Mouse (Mus musculus): ENCODE measurements at regions not wholly inside any gene's neighbourhood (a gene's known extent, or its start where the extent isn't known, plus 50 kb on each side); places are given as distances from the start of the nearest gene placed in this dataset.

DNA sequence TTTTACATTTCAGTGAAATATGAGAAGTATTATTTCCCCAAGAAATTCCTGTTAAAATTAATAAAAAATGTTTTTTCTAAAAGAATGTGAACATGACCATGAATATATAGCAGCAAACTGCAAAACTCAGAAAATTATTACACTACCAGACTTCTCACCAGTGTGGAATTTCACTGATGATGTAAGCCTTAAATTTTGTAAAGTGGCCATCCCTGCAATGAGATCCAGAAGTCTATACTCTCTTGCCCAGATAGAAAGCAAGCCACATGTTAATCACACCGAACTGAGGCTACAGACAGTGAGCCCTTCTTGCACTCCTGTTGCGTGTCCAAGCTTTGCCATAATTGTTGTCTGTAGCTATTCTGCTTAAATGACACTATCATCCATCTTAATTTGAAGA lies 62.6 kb upstream of the P3h2 start:
- no peak for DNase-seq

DNA sequence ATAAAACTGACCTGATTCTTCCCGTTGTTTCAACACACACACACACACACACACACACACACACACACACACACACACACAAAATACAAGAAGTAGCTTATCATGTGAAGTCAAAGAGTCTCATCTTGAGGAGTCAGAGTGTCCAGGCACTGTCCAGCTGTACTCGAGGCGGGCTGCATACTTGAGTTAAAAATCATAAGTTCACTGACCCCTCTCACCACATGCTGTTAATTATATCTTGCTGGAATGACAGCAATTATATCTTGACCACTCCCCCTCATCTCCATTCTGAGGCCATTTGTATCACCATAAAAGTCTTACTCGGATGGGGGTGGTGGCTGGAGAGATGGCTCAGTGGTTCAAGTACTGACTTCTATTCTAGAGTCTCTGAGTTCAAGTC lies 58.5 kb upstream of the P3h2 start:
- peak; percentile 10 for DNase-seq

DNA sequence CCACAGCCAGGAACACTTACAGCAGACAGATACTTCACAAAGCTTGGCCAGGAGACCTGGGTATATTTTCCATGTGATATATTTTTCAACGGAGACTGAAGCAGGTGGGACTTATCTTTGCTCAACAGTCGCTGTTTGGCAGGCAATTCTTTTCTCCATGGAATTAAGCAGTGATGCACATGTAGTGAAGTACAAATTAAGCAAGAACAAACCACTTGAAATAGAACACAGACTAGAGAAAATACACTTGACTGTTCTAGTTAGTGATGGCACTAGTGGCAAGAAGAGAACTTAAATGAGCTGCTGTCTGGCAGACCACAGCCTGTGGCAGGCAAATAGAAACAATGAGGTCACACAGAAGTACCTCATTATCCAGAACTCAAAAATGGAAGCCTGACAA lies 57.8 kb upstream of the P3h2 start:
- peak; percentile 46 for DNase-seq

DNA sequence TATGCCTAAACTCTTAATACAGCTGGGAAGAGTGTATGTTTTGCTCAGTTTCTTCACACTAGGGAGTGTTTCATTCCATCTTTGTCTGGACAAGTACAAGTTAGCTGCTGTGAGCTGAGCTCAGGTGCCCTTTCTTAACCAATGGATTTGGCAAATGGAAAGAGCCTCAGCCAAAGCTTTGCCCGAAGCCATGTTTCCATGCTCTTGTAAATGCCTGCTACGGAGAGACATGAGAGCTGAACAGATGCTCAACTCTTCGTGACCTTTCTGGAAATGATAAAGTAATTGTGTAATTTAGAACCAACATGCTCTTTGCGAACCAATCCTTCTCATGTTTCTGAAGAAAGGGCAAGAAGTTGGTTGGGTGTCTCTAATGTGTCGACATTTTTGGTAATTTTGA lies 52.0 kb upstream of the P3h2 start:
- DNase-seq: no peak
